In genomic region chr8:48309191-48309987, GRCm38 (mm10) we compare ENCODE assay signal across 8 mouse cellular contexts.
A peak's percentile ranks its signal among the peaks of the same experiment; 100 is the strongest.
DNase-seq lines count a peak whose midpoint lies in the region; ATAC-seq and TF ChIP-seq lines count a peak whose summit lies in the region.

No protein-coding gene starts in this region.

- H3K9me3 ChIP-seq in lung, embryonic 14.5 days (ENCODE audit: low read depth, low read length) = no peaks in the 10 kb centered on the region
- H3K9me3 ChIP-seq in lung, embryonic 16.5 days (ENCODE audit: control insufficient read depth, low read length) = no peaks in the 10 kb centered on the region
- H3K9me3 ChIP-seq in stomach, embryonic 14.5 days (ENCODE audit: control insufficient read depth, low read depth, low read length) = no peaks in the 10 kb centered on the region

- ATAC-seq in lung, embryonic 14.5 days (ENCODE audit: insufficient read depth) = peak; percentile 74; the same call in 1 of the 2 replicates
- ATAC-seq in lung, embryonic 16.5 days (ENCODE audit: low read depth) = peak; percentile 70
- ATAC-seq in stomach, embryonic 14.5 days (ENCODE audit: insufficient number of reproducible peaks, insufficient read depth, low FRiP score, low read depth) = peak; percentile 74; the same call in 1 of the 2 replicates

- H3K9ac ChIP-seq in lung, embryonic 14.5 days = no peak overlapping the region
- no peak overlapping the region for H3K9ac ChIP-seq in lung, embryonic 16.5 days (ENCODE audit: low read length)
- H3K9ac ChIP-seq in stomach, embryonic 14.5 days (replicated peaks; ENCODE audit: low read depth, low read length) = no peak overlapping the region

- no peaks in the 10 kb centered on the region for H3K36me3 ChIP-seq in lung, embryonic 14.5 days (ENCODE audit: insufficient read depth)
- H3K36me3 ChIP-seq in lung, embryonic 16.5 days (ENCODE audit: control insufficient read depth, insufficient read depth, low read length) = no peaks in the 10 kb centered on the region
- no peaks in the 10 kb centered on the region for H3K36me3 ChIP-seq in stomach, embryonic 14.5 days (ENCODE audit: control insufficient read depth, insufficient read depth, low read length)

- H3K4me1 ChIP-seq in lung, embryonic 14.5 days (ENCODE audit: insufficient read depth) = 0 out of 2 replicates have a peak, but pooled peaks cover 3% of the 10 kb centered on the region
- no peaks in the 10 kb centered on the region for H3K4me1 ChIP-seq in lung, adult 2 months (ENCODE audit: control insufficient read depth, insufficient read depth, low read length)
- peaks cover 4% of the 10 kb centered on the region; the same call in 1 of the 2 replicates for H3K4me1 ChIP-seq in lung, embryonic 16.5 days (replicated peaks; ENCODE audit: control insufficient read depth, insufficient read depth, low read length)
- H3K4me1 ChIP-seq in stomach, embryonic 14.5 days (ENCODE audit: control insufficient read depth, insufficient read depth, low read length) = peaks cover 25% of the 10 kb centered on the region

- no peaks in the 10 kb centered on the region for H3K27me3 ChIP-seq in lung, embryonic 14.5 days (ENCODE audit: insufficient read depth, low read length)
- no peaks in the 10 kb centered on the region for H3K27me3 ChIP-seq in lung, embryonic 16.5 days (ENCODE audit: control insufficient read depth, insufficient read depth, low read depth, low read length)
- no peaks in the 10 kb centered on the region for H3K27me3 ChIP-seq in stomach, embryonic 14.5 days (ENCODE audit: control insufficient read depth, insufficient read depth, low read length)

- WGBS in lung, embryonic 14.5 days = 41% methylated on average over 16 of the region's 16 CpGs
- 54% methylated on average over 16 of the region's 16 CpGs for WGBS in lung, adult 2 months
- WGBS in lung, embryonic 16.5 days = 38% methylated on average over 16 of the region's 16 CpGs
- 29% methylated on average over 16 of the region's 16 CpGs for WGBS in stomach, embryonic 14.5 days

- no peak overlapping the region for H3K4me2 ChIP-seq in lung, embryonic 14.5 days
- no peak overlapping the region for H3K4me2 ChIP-seq in lung, embryonic 16.5 days (ENCODE audit: low read depth, low read length)
- no peak overlapping the region for H3K4me2 ChIP-seq in stomach, embryonic 14.5 days (replicated peaks; ENCODE audit: low read depth, low read length)

- H3K27ac ChIP-seq in lung, embryonic 14.5 days (ENCODE audit: low read depth) = no peak overlapping the region; the same call in 1 of the 2 replicates
- H3K27ac ChIP-seq in lung, embryonic 16.5 days (ENCODE audit: low read length) = peak overlapping the region; percentile 55
- peak overlapping the region; percentile 77 for H3K27ac ChIP-seq in stomach, embryonic 14.5 days (ENCODE audit: low read length)

- no peak for TF ChIP-seq POLR2A in lung, adult 2 months (IDR thresholded peaks at IDR 0.05; ENCODE audit: borderline replicate concordance, extremely low read depth, low read depth, low read length)

- no peak for TF ChIP-seq CTCF in lung, embryonic 14.5 days (IDR thresholded peaks at IDR 0.05; ENCODE audit: low read depth)
- no peak for TF ChIP-seq CTCF in lung, adult 2 months (IDR thresholded peaks at IDR 0.05; ENCODE audit: insufficient read depth, low read length)

- DNase-seq in lung, embryonic 14.5 days = peak; percentile 59
- DNase-seq in lung, adult 2 months = no peak
- peak; percentile 15 for DNase-seq in heart, adult 8-10 months (ENCODE audit: low spot score)
- no peak for DNase-seq in spleen, postnatal 14 days (ENCODE audit: low spot score in 2 of 2)
- no peak for DNase-seq in ovary, postnatal 10 days (ENCODE audit: low spot score)
- no peak for DNase-seq in frontal cortex, postnatal 10 days (ENCODE audit: low spot score in 2 of 2)

- no peak overlapping the region for H3K4me3 ChIP-seq in lung, embryonic 14.5 days (ENCODE audit: low read depth, low read length)
- no peak overlapping the region for H3K4me3 ChIP-seq in lung, adult 2 months (replicated peaks; ENCODE audit: extremely low read depth, low read depth, low read length)
- H3K4me3 ChIP-seq in lung, embryonic 16.5 days (ENCODE audit: low read length) = no peak overlapping the region
- H3K4me3 ChIP-seq in stomach, embryonic 14.5 days (ENCODE audit: low read depth, low read length) = no peak overlapping the region

Comparison
In these comparisons a context has a peak if more than half of its experiments do, and no peak if none do; other contexts are left out.
1. DNase-seq: peak in lung, embryonic 14.5 days (single experiment) and heart, adult 8-10 months (single experiment); none in lung, adult 2 months (single experiment), spleen, postnatal 14 days (0 of 2), ovary, postnatal 10 days (single experiment) and frontal cortex, postnatal 10 days (0 of 2).
2. Peak in every context shown above with its lines, with median percentiles within 50 percentile points of each other: ATAC-seq.